Mouse (Mus musculus): ENCODE results near the gene Ccz1.

Gene Ccz1

DNA sequence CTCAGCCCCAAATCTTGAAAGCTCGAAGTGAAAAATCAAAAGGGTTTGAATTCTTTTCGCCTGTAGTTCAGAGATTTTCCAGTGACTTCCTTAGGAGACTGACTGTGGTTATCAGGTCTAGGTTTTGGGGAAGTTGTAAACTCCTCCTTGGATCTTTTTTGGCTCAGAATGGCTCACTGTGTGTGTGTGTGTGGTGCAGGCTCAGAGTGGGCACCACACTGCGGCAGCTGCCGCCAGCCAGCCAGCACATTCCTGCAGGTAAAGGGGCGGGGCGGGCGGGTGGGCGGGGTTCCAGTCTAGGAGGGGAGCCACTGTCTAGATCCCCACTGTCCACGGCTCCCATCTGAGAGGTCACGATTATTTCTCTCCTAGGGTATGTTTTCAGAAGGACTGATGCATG, 73.1 kb downstream of the Ccz1 start:
- DNase-seq (ENCODE audit: low read depth, low spot score): no peak
